Mouse (Mus musculus) liver, postnatal 0 days (tissue): ENCODE measurements around the gene Chat. TPM values are rescaled to one million over a fixed set of nuclear protein-coding genes. Genes with fewer than 3 reads are reported as not detected.
A peak's percentile ranks its signal among the peaks of the same experiment; 100 is the strongest.

Experiments used
- ATAC-seq: fragments of 200-750 bp; cut with Nextera tagmentation; 2 replicates; pipeline ENCODE4 v1.8.0; 2017; ENCODE audit warnings: mild to moderate bottlenecking, moderate library complexity
- DNase-seq: peaks from one replicate; pipeline ENCODE4 v3.0.0-alpha.2; 2016
- H3K27ac ChIP-seq: fragments of 300-500 bp; sonication (generic); 2 replicates; pipeline ENCODE4 v1.5.1; 2014; ENCODE audit warnings: antibody characterized with exemption, moderate library complexity, mild to moderate bottlenecking, low read depth
- H3K27me3 ChIP-seq: fragments of 300-500 bp; sonication (generic); 2 replicates; pipeline ENCODE4 v1.6.1; 2014; ENCODE audit warnings: low read length, control low read depth, mixed read lengths; ENCODE audit not compliant: insufficient read depth
- H3K36me3 ChIP-seq: fragments of 300-500 bp; sonication (generic); replicated peaks from 2 replicates; pipeline ENCODE4 v1.6.1; 2014; ENCODE audit warnings: mild to moderate bottlenecking, control low read depth, low read length, moderate library complexity, mixed read lengths; ENCODE audit not compliant: insufficient read depth
- H3K4me1 ChIP-seq: fragments of 300-500 bp; sonication (generic); 2 replicates; pipeline ENCODE4 v1.6.1; 2014; ENCODE audit warnings: antibody characterized with exemption, mild to moderate bottlenecking, control low read depth; ENCODE audit not compliant: insufficient read depth
- H3K4me2 ChIP-seq: fragments of 300-500 bp; sonication (generic); 2 replicates; pipeline ENCODE4 v1.6.1; 2014; ENCODE audit warnings: low read depth, mild to moderate bottlenecking, low read length, moderate library complexity, mixed read lengths
- H3K4me3 ChIP-seq: fragments of 300-500 bp; sonication (generic); 2 replicates; pipeline ENCODE4 v1.5.1; 2014; ENCODE audit warnings: low read depth, low read length
- H3K9ac ChIP-seq: fragments of 300-500 bp; sonication (generic); replicated peaks from 2 replicates; pipeline ENCODE4 v1.6.1; 2014; ENCODE audit warnings: mild to moderate bottlenecking, moderate library complexity
- H3K9me3 ChIP-seq: fragments of 300-500 bp; sonication (generic); 2 replicates; pipeline ENCODE4 v1.6.1; 2016; ENCODE audit warnings: mild to moderate bottlenecking, control low read depth, low read length, mixed read lengths
- CTCF ChIP-seq: sonication (generic); IDR thresholded peaks from 2 replicates; pipeline ENCODE4 v1.5.1; 2016; ENCODE audit warnings: antibody characterized with exemption, low read depth
- EP300 ChIP-seq: IDR thresholded peaks from 2 replicates; pipeline ENCODE4 v1.6.1; 2016; ENCODE audit warnings: antibody characterized with exemption, low read depth, mild to moderate bottlenecking
- WGBS: fragments of 180-500 bp; shearing (Covaris S2); extraction: QIAGEN DNeasy Blood & Tissue Kit; methylation state at CpG from one replicate; pipeline ENCODE4 v1.1.7; 2014; ENCODE audit not compliant: insufficient replicate concordance; 5-methylcytosine and 5-hydroxymethylcytosine counted together
- polyA plus RNA-seq: library from polyadenylated mRNA; unstranded; fragments of >200 nt; fragmentation: Nextera tagmentation; extraction: Ambion mirVana; gene quantifications from 2 replicates; pipeline ENCODE4 v1.2.1, GENCODE M21; 2015

Chat gene
- polyA plus RNA-seq, 1 experiment from 2014 or later, result not detected

DNA sequence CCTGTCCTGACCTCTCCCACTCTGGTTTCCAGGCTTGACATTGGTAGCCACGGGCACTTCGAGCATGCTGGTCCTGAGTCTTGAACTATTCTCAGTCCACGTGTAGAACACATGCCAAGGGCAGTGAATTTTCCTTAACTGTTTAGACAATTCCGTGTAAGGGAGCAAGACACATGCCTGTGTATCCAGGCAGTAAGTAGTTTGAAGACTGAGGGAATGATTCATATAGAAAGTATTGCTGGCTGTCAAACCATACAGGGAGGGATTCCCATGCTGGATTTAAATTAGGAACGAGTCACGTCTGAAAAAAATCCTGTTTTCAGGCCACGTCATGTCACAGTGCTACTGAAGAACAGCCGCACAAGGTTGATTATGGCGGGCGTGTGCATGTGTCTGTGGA is 40.5 kb upstream of the Chat start:
- Histone ChIP-seq H3K4me1 (peaks cover 9% of the 10 kb centered on the region), H3K4me3 (no peak overlapping the region), H3K9ac (no peak overlapping the region), H3K4me2 (no peak overlapping the region), H3K27me3 (no peaks in the 10 kb centered on the region), H3K36me3 (no peaks in the 10 kb centered on the region), H3K27ac (no peak overlapping the region), H3K9me3 (no peaks in the 10 kb centered on the region)
- WGBS, result 78% methylated on average over 10 of the region's 10 CpGs
- ATAC-seq (no peak), DNase-seq (no peak)
- TF ChIP-seq CTCF (no peak), EP300 (no peak)

GRCm38 (mm10) chr14:32503897-32504296 is 38.1 kb upstream of the Chat start:
- Histone ChIP-seq H3K9me3 (no peaks in the 10 kb centered on the region), H3K9ac (no peak overlapping the region), H3K27me3 (no peaks in the 10 kb centered on the region), H3K27ac (no peak overlapping the region), H3K4me2 (no peak overlapping the region), H3K36me3 (no peaks in the 10 kb centered on the region), H3K4me3 (no peak overlapping the region), H3K4me1 (peaks cover 9% of the 10 kb centered on the region)
- no peak for TF ChIP-seq EP300
- TF ChIP-seq CTCF, result no peak
- WGBS, result 64% methylated on average over 1 of the region's 1 CpGs
- DNase-seq, result no peak
- no peak for ATAC-seq

GRCm38 (mm10) chr14:32502764-32503688 is 37.2 kb upstream of the Chat start:
- no peak for TF ChIP-seq CTCF
- no peak overlapping the region for H3K9ac ChIP-seq
- DNase-seq (no peak), ATAC-seq (no peak)
- no peak overlapping the region for H3K4me3 ChIP-seq
- H3K9me3 ChIP-seq, result no peaks in the 10 kb centered on the region
- H3K27me3 ChIP-seq, result no peaks in the 10 kb centered on the region
- no peaks in the 10 kb centered on the region for H3K36me3 ChIP-seq
- H3K4me1 ChIP-seq, result peaks cover 3% of the 10 kb centered on the region
- H3K4me2 ChIP-seq, result no peak overlapping the region
- 49% methylated on average over 9 of the region's 9 CpGs for WGBS
- no peak overlapping the region for H3K27ac ChIP-seq

DNA sequence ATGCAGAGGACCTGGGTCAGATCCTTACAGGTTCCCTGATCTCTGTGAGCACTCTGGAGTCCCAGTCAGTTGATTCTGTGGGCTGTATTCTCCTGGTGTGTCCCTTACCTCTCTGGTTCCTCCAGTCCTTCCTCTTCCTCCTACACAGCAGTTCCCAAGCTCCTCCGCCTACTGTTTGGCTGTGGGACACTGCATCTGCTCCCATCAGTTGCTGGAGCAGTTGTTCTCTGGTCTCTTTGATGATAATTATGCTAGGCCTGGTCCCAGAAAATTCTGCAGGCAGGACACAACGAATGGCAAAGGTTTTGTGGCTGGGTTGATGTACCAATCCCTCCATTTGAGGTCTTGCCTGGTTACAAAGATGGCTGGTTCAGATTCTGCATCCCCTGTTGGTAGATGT is 35.5 kb upstream of the Chat start:
- H3K4me3 ChIP-seq, result no peak overlapping the region
- no peaks in the 10 kb centered on the region for H3K36me3 ChIP-seq
- H3K4me2 ChIP-seq, result no peak overlapping the region
- no peak for DNase-seq
- no peaks in the 10 kb centered on the region for H3K27me3 ChIP-seq
- H3K27ac ChIP-seq, result no peak overlapping the region
- TF ChIP-seq EP300 (no peak), CTCF (no peak)
- H3K9ac ChIP-seq, result no peak overlapping the region
- no peaks in the 10 kb centered on the region for H3K9me3 ChIP-seq
- no peaks in the 10 kb centered on the region; the same call in 1 of the 2 replicates for H3K4me1 ChIP-seq
- 49% methylated on average over 2 of the region's 2 CpGs for WGBS
- ATAC-seq, result no peak

DNA sequence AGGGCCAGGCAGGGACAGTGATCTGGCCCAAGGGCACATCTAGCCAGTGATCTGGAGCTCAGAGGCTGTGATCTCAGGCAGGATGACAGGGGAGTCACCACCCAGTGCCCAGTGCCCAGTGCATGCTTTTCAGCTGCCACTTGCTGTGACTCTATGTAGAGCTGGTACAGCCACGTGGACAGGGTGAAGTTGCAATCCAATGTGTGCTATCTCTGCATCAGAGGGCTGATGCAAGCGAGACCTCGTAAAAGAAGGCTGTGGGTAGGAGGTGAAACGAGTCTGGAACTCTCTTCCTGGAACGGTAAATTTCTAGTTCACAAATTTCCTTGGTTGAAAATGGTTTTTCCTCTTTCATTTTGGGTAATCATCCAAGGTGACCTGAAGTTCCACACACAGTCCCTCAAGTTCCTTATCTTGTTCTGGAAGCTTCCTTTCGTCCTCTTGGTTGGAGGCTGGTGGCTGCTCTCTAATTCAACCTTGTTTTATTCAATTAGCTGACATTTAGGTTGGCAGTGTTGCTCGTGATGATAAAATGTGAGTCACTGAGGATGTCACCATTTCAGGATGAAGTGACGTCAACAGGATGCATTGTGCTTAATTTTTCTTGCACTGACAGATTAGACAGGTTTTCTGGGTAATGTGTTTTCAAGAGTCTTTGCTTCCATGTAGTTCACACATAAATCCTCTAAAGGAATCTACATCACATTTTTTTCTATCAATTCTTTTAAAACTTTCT is 30.5 kb upstream of the Chat start:
- Histone ChIP-seq H3K4me2 (no peak overlapping the region), H3K9ac (no peak overlapping the region), H3K27me3 (peaks cover 19% of the 10 kb centered on the region; the same call in 1 of the 2 replicates), H3K9me3 (no peaks in the 10 kb centered on the region), H3K27ac (no peak overlapping the region), H3K4me3 (no peak overlapping the region), H3K4me1 (peaks cover 6% of the 10 kb centered on the region; the same call in 1 of the 2 replicates), H3K36me3 (no peaks in the 10 kb centered on the region)
- DNase-seq (no peak), ATAC-seq (no peak)
- 47% methylated on average over 8 of the region's 8 CpGs for WGBS
- TF ChIP-seq EP300, result no peak

DNA sequence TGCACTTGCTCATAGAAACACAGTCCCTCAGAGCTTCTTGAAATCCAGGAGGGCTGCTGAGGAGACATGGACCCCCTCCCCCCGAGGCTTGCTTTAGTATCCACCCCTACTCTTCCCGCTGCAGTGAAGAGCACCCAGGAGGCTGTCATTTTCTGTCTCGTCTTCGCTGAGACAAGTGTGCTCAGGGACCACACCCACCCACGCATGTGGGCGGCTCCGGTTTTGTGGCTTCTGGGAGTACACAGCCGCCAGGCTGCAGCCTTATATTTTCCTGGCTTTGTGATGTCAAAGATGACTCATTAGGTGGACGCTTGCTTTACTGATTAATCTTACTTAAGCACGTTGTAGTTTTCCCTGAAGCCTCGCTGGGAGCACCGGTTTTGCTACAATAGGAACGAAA is 26.7 kb upstream of the Chat start:
- H3K4me2 ChIP-seq, result peak overlapping the region; percentile 40
- H3K4me1 ChIP-seq, result peaks cover 6% of the 10 kb centered on the region; the same call in 1 of the 2 replicates
- H3K4me3 ChIP-seq, result no peak overlapping the region
- H3K36me3 ChIP-seq, result no peaks in the 10 kb centered on the region
- peaks cover 22% of the 10 kb centered on the region; the same call in 1 of the 2 replicates for H3K27me3 ChIP-seq
- ATAC-seq, result no peak
- no peak overlapping the region for H3K9ac ChIP-seq
- no peak overlapping the region for H3K27ac ChIP-seq
- 11% methylated on average over 13 of the region's 13 CpGs for WGBS
- TF ChIP-seq CTCF (no peak), EP300 (no peak)
- H3K9me3 ChIP-seq, result no peaks in the 10 kb centered on the region
- no peak for DNase-seq
